Mouse (Mus musculus) layer of hippocampus, postnatal 14 days (tissue): ENCODE measurements at regions not wholly inside any gene's neighbourhood (a gene's known extent, or its start where the extent isn't known, plus 50 kb on each side); places are given as distances from the start of the nearest gene placed in this dataset.

ENCODE experiments used
- DNase-seq, 2 experiments: peaks; one replicate each; pipeline ENCODE4 v3.0.0; 2021 to 2022; ENCODE audit warnings: low spot score in 2 of 2, mixed read lengths in 1 of 2

GRCm38 (mm10) chr3:144255596-144256550 lies 50.9 kb upstream of the Lmo4 start:
- DNase-seq = no peak
